Mouse (Mus musculus): Measurements from ENCODE around the gene Higd1a. TPM values are rescaled to one million over a fixed set of nuclear protein-coding genes. Genes with fewer than 3 reads are reported as not detected.

Higd1a gene
- polyA plus RNA-seq, 1 experiment, result 35.5 TPM

- no peak for DNase-seq (ENCODE audit: low read depth)
Measured at GRCm38 (mm10) chr9:121880840-121881239, 22.7 kb upstream of the Higd1a start.

DNA sequence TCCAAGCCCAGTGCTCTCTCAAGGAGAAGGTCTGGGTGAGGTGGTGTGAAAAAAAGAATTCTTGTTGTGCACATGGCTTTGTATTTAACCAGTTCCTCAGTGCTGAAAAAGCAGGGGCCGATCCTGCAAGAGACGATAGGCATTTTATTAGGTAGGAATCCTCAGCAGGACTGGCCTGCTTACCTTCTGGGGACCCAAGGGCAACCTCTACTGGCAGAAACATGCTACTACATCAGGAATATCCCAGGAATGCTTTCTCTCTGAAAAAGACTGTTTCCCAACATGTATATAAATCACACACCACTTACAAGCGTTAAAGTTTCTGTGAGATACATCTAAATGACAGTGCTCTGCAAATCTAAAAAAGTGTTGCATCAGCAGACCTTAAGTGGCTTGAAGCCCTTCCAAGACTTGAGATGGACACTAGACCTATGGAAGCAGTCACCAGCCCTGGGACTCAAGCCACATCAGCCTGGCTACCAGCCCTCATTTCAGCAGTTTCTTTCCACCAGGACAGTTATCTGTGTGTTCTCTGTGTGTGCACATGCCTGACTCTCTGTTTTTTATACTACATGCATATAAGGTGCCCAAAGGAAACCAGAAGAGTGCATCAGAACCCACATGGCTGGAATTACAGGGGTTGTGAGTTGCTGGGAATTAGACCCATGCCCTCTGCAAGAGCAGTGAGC, 19.0 kb upstream of the Higd1a start:
- DNase-seq (ENCODE audit: low read depth), result no peak

DNA sequence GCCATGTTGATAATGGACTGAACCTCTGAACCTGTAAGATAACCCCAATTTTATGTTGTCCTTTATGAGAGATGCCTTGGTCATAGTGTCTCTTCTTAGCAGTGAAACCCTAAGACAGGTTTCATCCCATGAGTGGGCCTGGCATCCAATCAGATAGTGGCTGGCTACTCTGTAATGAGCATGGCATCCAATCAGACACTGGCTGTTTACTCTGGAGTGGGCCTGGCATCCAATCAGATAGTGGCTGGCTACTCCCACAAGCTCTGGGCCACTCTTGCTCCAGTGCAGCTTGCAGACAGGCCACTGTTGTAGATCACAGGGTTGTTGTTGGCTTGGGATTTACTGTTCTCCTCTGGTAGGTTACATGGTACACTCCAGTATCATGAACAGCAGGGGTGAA, 15.4 kb upstream of the Higd1a start:
- DNase-seq (ENCODE audit: low read depth), result no peak

GRCm38 (mm10) chr9:121872062-121872683, 14.0 kb upstream of the Higd1a start:
- DNase-seq (ENCODE audit: low read depth), result no peak

DNA sequence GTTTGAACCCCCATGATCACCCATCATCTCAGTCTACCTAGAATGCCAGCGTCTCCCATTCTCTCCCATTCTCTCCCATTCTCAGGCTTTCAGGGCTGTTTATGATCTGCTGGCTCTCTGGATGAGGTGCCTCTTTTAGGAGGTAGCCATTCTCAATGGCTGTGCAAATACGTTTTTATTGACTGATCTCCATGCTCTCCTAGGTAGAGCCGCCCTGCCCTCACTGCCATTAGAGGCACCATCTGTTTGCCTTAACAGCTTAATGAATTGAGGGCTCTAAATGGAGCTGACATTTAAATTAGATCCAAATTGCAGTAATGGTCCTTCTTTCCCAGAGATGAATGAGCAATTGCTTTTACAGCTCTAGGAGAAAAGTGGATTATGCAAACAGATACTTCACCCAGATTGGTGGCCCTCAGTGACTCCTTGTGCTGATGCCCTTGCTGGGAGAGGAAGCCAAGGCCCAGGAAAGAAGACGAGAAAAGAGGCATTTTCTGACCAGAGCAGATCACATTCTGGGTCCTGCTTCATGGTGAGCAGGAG, 11.9 kb upstream of the Higd1a start:
- DNase-seq (ENCODE audit: low read depth), result no peak

- no peak for DNase-seq (ENCODE audit: low read depth)
Measured at GRCm38 (mm10) chr9:121869432-121869831, 11.3 kb upstream of the Higd1a start.

- no peak for DNase-seq (ENCODE audit: low read depth)
Measured at GRCm38 (mm10) chr9:121868236-121868635, 10.1 kb upstream of the Higd1a start.

DNA sequence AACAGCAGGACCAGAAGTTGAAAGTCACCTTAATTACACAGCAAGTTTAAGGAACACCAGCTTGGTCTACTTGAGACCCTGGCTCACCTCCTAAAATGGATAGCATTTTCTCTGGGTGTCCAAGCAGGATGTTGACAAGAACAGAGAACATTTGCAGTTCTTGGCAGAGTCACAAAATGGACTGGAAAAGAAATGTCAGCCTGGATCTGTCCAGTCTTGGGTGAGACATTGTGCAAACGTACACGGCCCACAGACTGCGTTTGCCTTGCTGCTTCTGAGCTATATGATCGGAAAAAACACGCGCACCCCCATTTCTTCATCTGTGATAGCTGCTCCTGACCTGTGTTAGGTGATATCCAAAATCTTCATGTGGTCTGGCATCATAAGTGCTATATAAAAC, 9.5 kb upstream of the Higd1a start:
- no peak for DNase-seq (ENCODE audit: low read depth)

- no peak for DNase-seq (ENCODE audit: low read depth)
Measured at GRCm38 (mm10) chr9:121865425-121866008, 7.4 kb upstream of the Higd1a start.

DNA sequence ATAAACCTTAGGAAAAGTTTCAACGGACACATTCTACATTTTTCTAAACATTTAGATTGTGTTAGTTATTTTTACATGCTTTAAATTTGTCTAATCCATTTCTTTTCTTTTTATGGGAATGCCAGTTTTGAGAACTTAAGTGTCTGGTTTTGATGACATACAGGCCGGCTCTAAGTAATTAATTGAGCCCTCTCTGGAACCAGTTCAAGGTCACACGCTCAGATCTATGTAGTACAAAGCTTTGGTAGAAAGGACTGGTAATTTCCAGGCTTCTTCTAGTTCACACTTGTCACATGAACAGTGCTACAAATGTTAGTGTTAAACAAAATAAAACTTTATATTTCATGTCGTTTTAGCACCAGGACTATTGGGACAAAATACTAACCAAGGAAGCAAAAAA, 6.7 kb upstream of the Higd1a start:
- no peak for DNase-seq (ENCODE audit: low read depth)

DNA sequence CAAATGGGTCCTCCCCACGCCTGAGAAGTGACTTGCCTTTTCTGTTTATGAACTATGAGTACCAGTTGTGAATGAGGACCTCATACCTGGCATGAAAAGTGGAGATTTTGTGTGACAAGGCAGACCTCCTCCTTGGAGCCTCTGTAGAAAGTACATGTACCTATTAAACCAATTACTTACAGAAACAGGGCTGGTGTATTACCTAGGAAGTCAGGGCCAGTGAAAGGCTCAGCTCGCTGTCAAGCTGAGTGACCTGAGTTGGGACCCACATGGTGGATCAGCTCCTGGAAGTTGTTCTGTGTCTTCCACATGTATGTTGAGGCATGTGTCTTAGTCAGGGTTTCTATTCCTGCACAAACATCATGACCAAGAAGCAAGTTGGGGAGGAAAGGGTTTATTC, 2.8 kb upstream of the Higd1a start:
- no peak for DNase-seq (ENCODE audit: low read depth)

- no peak for DNase-seq (ENCODE audit: low read depth)
Measured at GRCm38 (mm10) chr9:121859345-121859744, 1.2 kb upstream of the Higd1a start.

- peak; percentile 62 for DNase-seq (ENCODE audit: low read depth)
Measured at GRCm38 (mm10) chr9:121857474-121858152, 549 bp downstream of the Higd1a start.

DNA sequence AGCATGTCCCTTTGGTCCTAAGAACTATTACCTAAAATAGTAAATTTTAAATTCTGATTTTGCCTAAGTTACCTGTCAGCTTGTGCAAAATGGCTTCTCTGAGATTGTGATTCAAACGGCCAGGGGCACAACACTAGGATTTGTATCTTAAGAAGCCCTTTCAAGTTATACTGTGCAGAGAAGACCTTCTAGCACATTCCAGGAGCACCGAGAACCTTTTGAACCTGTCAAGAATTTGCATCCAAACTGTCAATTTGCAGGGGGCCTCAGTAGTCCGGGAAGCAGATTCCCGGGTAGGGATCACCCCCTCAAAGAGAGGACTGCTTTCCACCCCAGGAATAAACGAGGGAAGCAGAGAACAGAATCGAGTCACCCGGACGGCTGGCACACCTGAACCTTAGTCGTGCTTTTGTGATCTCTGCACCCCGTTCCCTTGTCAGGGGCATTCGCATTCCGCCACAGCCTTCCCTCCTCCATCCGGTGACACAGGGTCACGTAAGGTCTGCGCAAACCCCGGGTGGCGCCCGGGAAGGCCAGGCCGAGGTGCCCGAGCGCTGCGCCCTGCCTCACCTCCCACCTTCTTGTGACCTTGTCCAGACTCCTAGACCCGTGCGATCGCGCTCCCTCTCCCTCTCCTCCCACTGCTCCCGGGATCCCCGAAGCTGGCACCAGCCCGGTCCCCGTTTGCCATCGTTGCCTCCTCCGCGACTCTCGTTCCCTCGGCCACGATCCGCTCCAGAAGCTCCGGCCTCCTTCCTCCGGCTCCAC, 1.3 kb downstream of the Higd1a start:
- no peak for DNase-seq (ENCODE audit: low read depth)

GRCm38 (mm10) chr9:121854246-121854645, 3.9 kb downstream of the Higd1a start:
- no peak for DNase-seq (ENCODE audit: low read depth)

DNA sequence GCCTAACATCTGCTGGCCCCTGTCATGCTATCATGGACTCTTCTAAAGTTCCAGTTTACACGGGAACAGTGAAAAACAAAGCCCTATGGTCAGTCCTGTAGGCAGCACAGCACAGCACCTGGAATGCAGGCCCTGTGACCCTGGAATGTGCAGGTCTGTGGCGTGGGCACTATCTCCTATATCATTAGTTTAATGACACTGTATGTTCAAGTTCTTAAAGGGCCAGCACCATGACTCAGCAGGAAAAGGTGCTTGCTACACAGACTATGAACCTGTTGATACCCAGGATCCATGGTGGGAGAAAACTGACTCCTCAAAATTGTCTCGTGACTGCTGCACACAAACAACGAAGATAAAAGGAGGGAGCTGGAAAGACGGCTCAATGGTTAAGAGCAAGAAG, 10.3 kb downstream of the Higd1a start:
- no peak for DNase-seq (ENCODE audit: low read depth)

DNA sequence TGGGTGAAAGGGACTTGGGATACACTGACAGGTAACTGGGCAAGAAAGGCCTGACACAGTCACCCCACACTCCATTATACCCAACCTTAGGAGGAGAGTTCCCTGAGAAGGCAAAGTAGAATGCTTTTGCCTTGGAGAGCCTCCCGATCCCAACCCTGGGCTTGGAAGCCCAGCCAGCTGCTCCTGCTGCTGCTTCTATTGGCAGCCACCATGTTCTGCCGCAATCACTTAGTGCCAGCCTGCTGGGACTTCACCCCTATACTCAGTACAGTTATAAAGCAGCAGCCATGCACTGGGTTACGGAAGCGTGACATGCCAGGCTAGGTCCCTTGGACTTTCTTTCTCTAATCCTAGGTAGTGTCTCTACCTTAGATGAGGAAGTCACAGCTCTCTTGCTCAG, 11.0 kb downstream of the Higd1a start:
- DNase-seq (ENCODE audit: low read depth), result no peak

- no peak for DNase-seq (ENCODE audit: low read depth)
Measured at GRCm38 (mm10) chr9:121846526-121847118, 11.5 kb downstream of the Higd1a start.

DNA sequence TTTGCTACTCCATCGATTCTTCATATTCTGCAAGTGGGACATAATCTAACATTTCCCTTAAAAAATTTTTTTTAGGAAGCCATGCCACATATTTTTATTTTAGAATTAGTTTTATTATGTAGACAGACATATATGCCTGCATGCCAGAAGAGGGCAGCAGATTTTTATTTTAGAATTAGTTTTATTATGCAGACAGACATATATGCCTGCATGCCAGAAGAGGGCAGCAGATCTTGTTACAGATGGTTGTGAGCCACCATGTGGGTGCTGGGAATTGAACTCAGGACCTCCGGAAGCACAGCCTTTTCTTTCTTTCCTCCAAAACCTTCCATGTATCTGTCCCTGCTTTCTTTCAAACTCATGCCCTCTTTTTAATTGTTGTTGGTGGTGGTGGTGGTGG, 15.2 kb downstream of the Higd1a start:
- no peak for DNase-seq (ENCODE audit: low read depth)

GRCm38 (mm10) chr9:121839622-121839965, 18.6 kb downstream of the Higd1a start:
- no peak for DNase-seq (ENCODE audit: low read depth)

GRCm38 (mm10) chr9:121838829-121839621, 19.1 kb downstream of the Higd1a start, which contains the start of gene Ccdc13:
Gene Ccdc13, minus strand, starts transcription at chr9:121839461.
- DNase-seq (ENCODE audit: low read depth), result no peak

All from gonadal fat pad, adult 2 months (tissue).